Mouse (Mus musculus): Measurements from ENCODE around the gene Myef2.
"Not testable (repeated sequence)": the region's sequence is repeated elsewhere in the genome, so short reads cannot be mapped to it uniquely, and the experiment has no call there.

Gene Myef2

DNA sequence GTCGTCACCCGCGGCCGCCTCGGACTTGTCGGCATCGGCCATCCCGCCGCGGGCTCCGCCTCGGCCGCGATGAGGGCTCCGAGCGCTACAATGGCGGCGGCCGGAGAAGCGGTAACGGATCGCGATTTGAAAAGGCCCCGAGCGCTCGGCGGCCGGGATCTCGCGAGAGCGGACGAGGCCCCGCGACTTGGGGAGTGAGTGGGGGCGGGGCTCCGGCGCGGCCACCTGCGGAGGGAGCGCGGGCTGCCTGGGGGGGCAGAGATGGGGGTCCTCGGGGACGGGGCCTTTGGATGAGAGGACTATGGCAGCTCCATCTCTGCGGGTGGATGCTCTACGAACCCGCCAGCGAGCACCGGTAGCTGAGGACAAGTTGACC, at the start of gene Myef2:
Gene Myef2, minus strand, starts transcription at position 185 of the 376 bp plus-strand sequence.
- peak; percentile 78 for DNase-seq (ENCODE audit: low read depth, low spot score)

DNA sequence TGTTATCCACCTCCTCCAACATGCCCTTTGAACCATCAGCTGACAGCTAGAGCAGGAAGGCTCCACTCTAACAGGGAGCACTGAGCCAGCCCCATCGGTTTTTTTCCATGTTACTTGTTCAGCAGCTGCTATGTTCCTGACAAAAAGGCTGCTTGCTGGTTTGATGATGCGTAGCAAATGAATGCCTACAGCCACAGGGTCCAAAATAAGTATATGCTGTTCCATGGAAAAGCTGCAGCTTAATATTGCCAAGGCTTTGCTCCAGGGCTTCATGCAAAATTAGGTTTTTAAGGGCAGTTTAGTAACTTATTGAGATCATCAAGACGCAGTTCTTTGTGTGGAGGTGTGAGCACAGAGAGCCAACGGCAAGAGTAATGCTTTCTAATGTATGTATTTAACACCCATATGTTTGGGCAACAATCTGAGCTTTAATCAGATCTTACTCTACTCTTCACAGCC, 38.6 kb upstream of the Myef2 start:
- DNase-seq (ENCODE audit: low read depth, low spot score) = no peak

DNA sequence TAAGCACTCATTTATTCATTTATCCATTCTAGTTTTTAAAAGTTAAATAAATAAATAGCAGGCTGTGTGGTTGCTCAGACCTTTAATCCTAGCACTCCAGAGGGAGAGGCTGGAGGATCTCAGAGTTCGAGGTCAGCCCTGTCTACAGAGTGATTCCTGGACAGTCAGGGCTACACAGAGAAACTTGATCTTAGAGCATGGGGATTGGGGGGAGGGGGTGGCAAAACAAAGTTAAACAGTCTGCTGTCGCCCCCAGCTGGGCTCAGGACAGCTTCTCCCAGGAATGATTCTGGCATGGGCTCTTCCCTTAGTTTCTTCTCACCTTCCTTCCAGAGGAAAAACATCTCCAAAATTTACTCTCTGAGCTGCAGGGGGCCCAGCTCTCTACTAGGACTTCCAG, 32.0 kb upstream of the Myef2 start:
- DNase-seq (ENCODE audit: low read depth, low spot score) = peak; percentile 25

DNA sequence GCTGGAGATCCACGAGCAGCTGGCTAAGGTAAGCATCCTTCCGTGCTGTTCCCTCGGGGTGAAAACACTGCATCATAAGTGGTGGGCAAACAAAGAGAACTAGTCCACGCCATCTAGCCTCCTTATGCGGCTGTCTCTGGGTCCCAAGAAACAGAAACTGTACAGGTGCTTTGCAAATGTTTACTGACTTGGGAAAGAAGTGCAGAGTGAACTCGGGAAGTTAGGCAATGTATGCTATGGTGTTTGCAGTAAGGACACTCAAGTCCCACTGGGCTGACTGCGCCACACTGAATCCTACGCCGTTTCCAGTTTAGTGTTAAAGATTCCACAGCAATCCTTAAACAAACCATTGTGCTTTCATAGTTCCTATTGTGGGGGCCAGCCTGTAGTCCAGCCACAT, 30.8 kb upstream of the Myef2 start:
- DNase-seq (ENCODE audit: low read depth, low spot score) = no peak

DNA sequence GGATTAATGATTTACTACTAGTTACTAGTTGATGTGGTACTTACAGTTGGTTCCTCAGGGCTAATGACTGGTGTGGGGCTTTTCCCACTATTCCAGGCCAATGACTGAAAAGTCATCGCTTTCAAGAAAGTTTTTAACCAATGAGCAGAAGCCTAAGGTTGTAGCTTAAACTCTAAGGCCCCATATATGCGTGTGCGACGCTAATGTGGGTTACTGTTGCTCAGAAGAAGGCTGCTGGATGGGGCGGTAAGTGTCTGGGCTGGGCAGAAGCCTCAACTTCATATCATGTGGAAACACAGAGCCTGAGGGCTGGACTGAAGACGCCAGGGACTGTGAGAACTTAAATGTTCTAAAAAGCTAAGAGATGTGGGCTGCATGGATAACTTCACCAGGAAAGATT, 28.9 kb upstream of the Myef2 start, which contains the start of gene Slc12a1:
Gene Slc12a1, plus strand, starts transcription at position 118 of the 400 bp plus-strand sequence.
- no peak for DNase-seq (ENCODE audit: low read depth, low spot score)

DNA sequence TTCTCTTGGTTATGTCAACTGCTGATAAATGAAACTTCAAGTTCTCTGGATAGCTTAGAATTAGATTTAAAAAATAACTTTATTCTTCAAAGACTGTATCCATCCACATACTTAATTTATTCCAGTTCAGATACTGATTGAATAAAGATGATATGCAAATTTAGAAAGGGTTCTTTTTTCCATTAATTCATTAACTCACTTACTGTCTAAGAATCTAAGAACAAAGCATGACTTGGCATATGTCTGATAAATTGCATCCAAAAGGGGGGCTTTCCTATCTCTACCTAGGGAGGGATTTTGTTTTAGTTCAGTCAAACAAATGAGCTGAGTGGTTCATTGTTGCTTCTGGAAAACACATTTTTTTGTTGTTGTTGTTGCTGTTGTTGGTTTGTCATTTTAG, 18.9 kb upstream of the Myef2 start:
- no peak for DNase-seq (ENCODE audit: low read depth, low spot score)

DNA sequence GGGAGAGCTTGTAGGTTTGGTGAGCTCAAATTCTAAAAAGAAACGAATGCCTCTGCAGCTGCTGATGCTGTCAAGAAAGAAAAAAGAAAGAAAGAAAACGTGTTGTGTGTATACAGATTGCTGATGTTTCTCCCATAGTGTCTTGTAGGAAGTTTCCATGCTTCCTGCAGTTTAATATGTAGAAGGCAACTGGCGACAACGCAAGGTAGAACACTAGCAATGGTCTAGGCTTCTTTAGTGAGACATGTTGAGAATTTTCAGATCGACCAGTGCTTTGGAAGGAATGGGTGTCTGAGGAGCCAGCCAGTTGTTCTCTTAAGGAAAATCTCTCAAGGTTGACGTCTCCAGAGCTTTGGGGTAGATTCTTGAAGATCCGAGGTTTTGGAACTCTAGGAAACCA, 13.4 kb upstream of the Myef2 start:
- DNase-seq (ENCODE audit: low read depth, low spot score) = no peak

DNA sequence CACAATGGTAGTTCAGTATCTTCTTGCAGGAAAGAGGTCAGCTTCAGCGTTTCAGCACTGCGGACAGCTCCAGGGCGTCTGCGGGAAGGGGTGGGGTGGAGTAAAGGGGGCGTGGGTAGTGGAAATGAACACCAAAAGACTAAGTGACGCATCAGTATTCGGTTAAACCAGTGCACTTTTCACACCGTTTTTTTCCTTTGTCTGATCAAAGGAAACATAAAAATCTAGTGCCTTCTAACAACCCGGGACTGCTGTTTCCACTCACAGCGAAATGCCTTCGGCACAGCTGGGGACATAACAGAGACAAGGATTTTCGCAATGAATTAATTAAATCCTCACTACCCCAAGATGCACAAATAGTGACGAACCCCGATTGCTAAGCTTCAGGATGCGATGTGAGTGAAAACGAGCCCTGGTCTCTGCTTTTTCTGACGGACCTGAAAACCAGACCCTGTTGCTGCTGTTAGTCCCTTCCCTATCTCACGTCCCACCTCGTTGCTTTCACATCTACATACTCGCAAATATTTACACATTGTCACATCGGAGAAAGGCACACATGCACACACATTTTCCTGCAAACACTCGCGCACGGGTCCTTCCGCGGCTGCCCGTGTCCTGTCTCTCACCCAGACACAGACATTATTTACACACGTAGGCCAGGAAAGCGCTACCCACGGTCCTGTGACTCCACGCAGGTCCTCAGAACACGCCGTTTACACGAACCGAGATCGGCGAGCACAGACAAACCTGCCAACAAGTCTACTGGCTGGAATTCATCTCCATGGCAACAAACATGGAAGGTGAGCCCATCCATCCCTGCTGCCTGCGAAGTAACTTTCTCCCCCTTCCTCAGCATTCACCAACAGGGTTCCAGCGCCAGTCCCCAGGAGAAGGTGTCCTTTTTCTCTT, 12.7 kb upstream of the Myef2 start, which contains the start of gene Ctxn2:
Gene Ctxn2, plus strand, starts transcription at position 790 of the 909 bp plus-strand sequence.
- DNase-seq (ENCODE audit: low read depth, low spot score) = peak; percentile 83

DNA sequence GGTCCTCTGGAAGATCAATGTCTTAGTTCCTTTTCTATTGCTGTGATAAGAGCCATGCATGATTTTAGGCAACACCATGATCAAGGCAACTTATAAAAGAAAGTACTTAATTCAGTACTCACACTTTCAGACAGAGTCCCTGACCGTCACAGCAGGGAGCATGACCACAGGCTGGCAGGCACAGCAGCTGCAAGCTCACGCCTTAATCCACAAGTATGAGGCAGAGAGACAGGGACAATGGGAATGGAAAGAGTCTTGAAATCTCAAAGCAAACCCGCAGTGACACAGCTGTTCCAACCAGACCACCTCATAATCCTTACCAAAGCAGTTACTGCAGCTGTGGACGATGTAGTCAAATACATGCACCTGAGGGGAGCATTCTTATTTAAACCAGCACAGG, 10.7 kb upstream of the Myef2 start:
- peak; percentile 32 for DNase-seq (ENCODE audit: low read depth, low spot score)

DNA sequence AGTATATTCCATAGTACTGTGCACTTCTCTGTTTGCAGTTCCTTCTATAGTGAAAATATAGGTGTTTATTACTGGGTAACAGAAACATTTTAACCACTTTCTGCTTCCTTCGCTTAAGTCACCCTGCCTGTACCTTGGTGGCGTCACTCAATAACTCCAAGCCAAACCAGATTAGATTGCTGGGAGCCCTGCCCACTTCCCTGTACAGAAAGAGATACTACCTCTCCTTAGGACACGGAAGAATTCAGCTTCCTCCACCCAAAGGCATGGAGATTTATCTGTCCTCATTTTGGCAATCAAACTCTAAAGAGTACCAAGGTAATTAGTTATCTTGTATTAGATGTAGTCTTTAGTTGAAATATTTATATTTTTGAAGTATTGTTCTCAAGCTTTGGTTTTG, 3.3 kb upstream of the Myef2 start:
- DNase-seq (ENCODE audit: low read depth, low spot score) = no peak

DNA sequence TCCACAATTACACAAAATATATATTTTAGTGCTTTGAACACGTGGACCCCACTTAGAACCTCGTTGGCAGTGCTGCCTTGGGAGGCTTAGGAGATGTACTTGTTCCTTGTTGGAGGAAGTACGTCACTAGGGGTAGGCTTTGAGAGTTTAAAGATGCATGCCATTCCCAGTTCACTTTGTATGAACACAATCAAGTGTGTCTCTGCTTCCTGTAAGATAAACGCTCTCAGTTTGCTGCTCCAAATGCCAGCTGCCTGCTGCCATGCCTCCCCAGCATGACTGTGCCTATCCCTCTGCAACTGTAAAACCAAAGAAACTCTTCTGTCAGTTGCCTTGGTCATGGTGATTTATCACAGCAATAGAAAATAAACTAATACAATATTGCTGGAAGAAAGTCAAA, 2.4 kb upstream of the Myef2 start:
- DNase-seq (ENCODE audit: low read depth, low spot score) = no peak

DNA sequence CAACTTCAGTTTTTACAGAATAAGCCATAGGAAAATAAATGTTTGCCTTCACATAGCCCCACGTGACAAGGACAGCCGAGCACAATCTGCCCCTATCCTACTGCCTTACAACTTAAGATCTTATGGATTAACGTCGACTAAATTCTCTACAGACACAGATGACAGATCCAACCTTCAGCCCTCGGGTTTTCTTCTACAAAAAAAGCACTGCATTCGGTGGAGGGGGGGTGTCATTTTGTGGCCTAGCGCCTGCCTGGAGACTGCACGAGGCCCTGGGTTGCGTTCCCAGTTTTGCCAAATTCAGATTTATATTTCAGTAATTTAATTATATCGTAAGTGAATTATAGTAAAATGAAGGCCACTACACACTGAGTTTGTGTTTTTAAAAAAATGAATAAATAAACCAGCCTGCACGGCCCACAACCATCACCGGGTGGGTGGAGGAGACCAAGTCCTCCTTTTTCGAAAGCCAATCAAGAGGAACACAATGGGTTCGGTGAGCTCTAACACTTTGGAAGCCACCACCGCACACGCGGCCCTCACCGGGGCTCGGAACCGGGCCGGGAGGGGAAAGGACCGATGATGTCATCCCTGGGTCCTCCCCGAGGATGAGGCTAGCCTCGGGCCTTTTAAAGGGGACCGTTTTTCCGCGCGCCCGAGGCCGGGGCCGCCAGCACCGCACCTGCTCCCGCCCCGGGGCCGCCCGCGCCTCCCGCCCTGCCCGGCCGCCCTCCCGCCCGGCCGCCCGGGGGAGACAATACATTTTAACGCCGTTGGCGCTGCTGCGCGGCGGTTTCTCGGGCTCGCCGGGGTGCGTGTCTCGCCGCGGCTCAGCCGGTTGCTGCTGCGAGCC, 611 bp downstream of the Myef2 start:
- no peak for DNase-seq (ENCODE audit: low read depth, low spot score)

DNA sequence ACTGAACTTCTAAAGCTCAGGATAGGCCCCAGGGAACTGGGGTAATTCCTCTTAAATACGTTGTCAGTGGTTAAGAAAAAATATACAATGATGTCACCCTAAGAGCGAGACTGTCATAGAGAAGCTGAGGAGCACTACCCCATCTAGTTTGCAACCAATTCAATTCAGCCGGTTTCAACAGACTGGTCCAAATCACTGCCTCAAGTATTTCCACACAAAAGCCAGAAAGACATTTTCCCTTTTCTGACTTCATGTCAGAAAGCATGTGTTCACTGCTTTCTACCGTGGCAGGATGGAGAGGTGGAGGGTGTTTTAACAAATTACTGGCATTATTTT, 1.2 kb downstream of the Myef2 start:
- DNase-seq (ENCODE audit: low read depth, low spot score) = no peak

DNA sequence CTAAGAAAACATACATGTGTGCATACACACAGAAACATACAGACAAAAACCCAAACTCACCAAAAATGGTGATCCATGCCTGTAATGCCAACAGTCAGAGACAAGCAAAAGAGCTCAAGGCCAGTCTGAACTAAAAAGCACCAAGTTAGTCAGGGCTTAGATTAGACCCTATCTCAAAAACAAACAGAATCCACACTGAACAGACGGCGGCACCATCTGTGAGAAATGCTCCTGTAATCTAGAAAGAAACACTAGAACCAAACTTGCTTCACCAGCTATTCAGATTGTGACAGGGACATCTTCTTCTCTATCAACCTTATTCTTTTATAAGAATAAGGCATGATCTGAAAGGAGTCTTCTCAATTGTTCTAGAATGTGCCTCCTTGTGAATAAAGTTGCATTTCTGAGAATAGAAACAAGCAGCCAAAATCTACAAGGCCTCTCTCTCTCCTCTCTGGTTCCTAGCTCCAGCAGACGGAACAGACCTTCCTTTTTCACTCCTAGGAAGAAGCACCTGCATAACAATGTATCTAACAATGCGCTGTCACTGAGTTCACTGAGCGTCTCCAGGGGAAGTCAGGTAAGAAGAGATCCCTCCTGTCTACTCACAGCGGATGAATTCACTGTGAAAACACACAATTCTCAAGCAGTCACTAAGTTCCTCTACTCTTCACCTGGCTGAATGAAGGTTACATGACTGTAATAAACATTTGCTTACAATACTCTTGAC, 3.9 kb downstream of the Myef2 start:
- DNase-seq (ENCODE audit: low read depth, low spot score) = peak; percentile 78

DNA sequence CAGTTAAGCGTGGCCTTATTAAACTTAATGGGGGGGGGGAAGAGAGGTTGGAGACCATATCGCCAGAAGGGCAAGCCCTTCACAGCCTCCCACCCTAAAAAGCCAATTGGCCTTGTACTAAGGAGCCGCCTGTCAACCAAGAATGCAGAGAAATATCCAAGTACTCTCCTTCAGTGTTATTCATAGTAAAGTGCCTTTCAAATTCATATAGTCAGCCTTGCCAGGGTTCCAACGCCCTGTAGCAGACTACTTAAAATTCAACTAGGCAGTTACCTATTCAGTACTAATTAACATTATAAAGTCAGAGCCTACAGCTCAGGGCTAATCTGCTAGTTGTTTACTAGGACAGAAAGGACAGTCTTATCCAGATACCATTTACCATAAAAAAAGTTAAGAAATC, 16.9 kb downstream of the Myef2 start:
- DNase-seq (ENCODE audit: low read depth, low spot score) = peak; percentile 57

DNA sequence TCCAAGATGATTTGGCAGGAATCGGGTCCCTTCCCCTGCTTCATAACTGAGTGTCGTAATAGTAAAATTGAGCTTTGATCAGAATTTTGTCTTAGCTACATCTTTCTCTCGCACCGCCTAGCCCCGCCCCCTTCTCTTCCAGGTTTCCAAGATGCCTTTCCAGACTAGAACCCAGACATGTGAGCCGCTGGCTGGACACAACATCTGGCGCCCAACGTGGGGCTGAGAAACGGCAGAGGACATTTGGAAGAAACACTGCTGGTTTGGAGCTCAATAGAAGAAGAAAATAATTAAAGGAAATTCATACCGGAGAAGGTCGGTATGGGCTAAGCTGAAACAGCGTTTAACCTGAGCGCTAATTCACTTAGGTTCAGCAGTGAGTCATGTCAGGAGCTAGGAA, 19.0 kb downstream of the Myef2 start:
- DNase-seq (ENCODE audit: low read depth, low spot score) = peak; percentile 63

DNA sequence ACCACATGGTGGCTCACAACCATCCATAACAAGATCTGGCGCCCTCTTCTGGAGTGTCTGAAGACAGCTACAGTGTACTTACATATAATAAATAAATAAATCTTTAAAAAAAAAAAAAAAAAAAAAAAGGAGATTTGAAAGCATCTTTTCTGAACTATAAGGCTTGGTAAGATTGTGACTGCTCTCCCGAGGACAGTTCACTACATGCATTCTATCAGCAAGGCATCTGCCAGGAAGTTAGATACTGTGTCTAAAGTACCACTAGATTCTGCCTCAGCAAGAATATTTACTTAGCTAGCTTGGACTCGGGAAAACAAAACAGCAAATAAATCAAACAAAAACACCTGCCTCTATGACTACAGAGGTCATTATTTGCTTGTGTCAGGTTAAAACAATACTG, 31.3 kb downstream of the Myef2 start:
- not testable (repeated sequence) for DNase-seq (ENCODE audit: low read depth, low spot score)

DNA sequence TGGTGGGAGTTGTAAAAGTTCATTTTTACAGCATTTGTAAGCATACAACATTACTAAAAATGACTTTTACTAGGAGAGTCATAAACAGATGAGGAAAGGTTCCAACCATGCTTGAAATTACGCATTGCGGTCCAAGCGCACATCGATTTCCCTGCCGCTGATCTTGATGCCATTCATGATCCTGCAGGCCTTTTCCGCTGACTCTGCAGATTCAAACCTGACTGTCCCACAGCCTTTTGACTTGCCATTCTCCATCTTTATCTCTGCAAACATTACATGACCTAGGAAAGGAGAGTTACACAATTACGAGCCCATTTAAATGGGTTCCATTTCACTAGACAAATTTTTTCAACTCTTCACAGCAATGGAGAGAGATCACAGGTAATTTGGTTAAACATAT, 34.7 kb downstream of the Myef2 start:
- DNase-seq (ENCODE audit: low read depth, low spot score) = no peak

DNA sequence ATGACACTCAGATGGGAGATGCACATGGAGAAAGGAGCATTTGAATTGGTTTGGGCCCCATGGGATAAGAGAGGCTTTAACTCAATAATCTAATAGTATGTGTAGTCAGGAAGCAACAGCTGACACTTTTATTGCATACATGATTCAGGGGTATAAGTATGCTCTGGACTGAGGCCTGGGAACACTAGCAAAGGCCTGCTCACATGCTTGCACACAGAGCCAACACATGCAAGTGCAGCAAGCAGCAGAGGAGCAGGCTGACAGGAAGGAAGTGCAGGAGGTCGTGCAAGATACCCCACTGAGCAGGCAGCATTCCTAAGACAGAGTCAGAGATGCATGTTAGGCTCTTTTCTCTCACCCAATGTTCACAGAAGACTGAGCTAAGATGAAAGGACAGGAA, 39.6 kb downstream of the Myef2 start:
- no peak for DNase-seq (ENCODE audit: low read depth, low spot score)

DNA sequence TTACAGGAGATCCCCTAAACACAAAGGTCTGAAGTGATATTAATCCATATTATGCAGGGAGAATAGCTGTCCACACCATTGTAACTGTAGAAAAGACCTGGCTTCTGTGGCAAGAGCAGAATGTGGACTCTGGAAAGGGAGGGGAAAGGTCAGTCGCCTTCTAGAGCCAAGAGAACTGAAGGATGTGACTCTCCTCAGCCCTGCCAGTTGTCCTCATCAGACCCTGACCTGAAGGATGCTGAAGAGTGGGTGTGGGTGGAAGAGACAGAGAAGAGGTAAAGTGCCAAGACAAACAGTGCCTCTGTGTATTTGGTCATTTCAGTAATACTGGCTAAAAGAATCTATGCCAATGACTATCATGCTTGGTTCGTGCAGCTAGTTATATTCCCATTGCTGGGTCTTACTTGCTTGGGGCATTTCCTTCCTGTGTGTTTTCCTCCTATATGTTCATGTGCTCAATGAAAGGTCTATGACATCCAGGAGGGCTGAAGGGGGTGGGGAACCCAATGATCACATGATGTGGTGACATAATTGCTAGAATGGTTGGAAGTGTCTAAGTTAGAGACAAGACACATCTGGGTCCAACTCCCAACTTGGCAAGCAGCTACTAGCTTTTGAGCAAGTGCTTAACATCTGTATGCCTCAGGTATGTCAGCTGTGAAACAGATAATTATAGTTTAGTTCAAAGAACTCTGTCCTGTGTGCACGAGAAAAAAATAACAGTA, 50.2 kb downstream of the Myef2 start:
- DNase-seq (ENCODE audit: low read depth, low spot score) = no peak

DNA sequence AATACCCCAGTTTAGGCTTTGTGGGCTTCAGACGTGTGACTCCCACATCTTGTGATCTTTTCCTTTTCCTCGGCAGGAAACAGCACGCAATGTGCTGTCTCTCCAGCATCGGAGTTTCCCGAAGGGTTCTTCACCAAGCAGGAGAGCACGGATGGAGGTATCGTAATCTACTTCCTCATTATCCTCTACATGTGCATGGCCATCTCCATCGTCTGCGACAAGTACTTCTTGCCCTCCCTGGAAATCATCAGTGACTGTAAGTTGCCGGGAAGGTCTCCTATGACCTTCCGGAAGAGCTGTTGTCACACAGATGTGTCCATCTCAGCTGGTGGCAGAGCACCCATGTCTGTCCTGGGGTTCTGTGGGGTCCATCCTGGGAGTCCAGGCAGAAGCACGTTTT, 54.8 kb downstream of the Myef2 start:
- no peak for DNase-seq (ENCODE audit: low read depth, low spot score)
